Mouse (Mus musculus): ENCODE data around the gene Tbpl1.

DNA sequence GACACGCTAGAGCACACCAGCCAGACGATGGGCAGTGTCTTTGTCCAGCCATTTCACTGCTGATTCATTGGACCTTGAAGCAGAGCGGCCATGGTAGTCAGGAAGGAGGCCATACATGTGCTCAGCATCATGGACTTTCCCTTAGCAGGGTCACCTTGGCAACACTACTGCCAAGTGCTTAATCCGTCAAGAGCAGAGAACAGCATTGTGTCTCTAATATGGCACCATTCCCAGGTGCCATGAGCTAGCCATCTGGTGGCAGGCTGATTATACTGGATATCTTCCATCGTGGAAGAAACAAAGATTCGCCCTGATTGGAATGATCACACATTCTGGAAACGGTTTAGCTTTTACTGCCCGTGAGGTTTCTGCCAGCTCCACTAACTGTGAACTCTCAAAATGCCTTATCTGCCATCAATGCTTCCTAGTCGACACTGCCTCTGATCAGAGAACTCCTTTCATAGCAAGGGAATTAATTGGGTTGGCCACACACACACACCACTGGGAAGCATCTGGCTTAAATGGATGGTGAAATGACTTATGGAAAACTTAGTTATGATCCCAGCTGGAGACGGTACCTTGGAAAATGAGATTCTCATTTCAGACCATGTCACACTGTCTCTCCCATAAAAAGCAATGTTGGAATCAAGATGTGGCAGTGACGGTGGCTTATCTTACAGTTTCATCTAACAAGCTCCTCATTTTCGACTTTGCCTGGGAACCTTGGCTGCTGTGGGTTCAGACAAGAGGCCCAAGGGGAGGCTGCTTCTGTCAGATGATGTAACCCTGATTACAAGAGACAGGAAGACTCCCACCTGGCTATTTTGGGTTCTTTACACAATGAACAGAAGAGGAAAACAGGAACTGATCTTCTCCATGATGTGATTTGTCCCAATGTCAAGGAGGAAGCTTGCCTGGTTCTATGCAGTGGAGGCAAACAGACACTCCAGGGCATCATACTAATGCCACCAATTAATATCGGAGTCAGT lies 14.9 kb upstream of the Tbpl1 start:
- TF ChIP-seq CTCF (IDR thresholded peaks at IDR 0.05; ENCODE audit: low read depth) (no peak), EP300 (IDR thresholded peaks at IDR 0.05; ENCODE audit: low read depth) (no peak)

All from heart, postnatal 0 days (tissue).